Mouse (Mus musculus): ENCODE results near the gene Dpp4. TPM values are rescaled to one million over a fixed set of nuclear protein-coding genes. Genes with fewer than 3 reads are reported as not detected.

The Dpp4 gene
- polyA plus RNA-seq, 1 experiment from 2014 or later: 0.80 TPM

Other genes with a start within 250 kb of the Dpp4 start
- gene Gcg, start 71.4 kb upstream of the Dpp4 start, polyA plus RNA-seq (2014; fragmentation: Nextera tagmentation; extraction: Ambion mirVana): 0.21 TPM in 1 of 2 replicates, not detected in the other
- 10.7 and 11.7 TPM in 2 replicates for gene Fap, start 161.8 kb upstream of the Dpp4 start, polyA plus RNA-seq (2014; fragmentation: Nextera tagmentation; extraction: Ambion mirVana)
- gene Ifih1, start 234.0 kb upstream of the Dpp4 start, polyA plus RNA-seq (2014; fragmentation: Nextera tagmentation; extraction: Ambion mirVana): 1.4 and 1.8 TPM in 2 replicates